Mouse (Mus musculus) cerebellum, adult 2 months (tissue): ENCODE results near the gene Cenph. TPM values are rescaled to one million over a fixed set of nuclear protein-coding genes. Genes with fewer than 3 reads are reported as not detected.
"Not testable (repeated sequence)": the region's sequence is repeated elsewhere in the genome, so short reads cannot be mapped to it uniquely, and the experiment has no call there.

Source experiments
- DNase-seq, 2 experiments: peaks; one replicate each; pipeline ENCODE4 v3.0.0; 2021
- H3K27ac ChIP-seq: fragments of 200-500 bp; 2 replicates; pipeline ENCODE4 v1.5.1; 2012; ENCODE audit warnings: low read length, control low read depth, inconsistent platforms; ENCODE audit not compliant: insufficient read depth
- H3K27me3 ChIP-seq: fragments of 200-500 bp; 2 replicates; pipeline ENCODE4 v1.6.1; 2012; ENCODE audit warnings: inconsistent platforms, mild to moderate bottlenecking, low read length, moderate library complexity; ENCODE audit not compliant: control insufficient read depth, insufficient read depth
- H3K4me1 ChIP-seq: fragments of 200-500 bp; 2 replicates; pipeline ENCODE4 v1.6.1; 2011; ENCODE audit warnings: low read length; ENCODE audit not compliant: control insufficient read depth, insufficient read depth
- H3K4me3 ChIP-seq: fragments of 200-500 bp; replicated peaks from 2 replicates; pipeline ENCODE3; 2011; ENCODE audit warnings: mild to moderate bottlenecking, low read depth, low read length, control low read depth; ENCODE audit not compliant: insufficient read depth
- CTCF ChIP-seq: fragments of 200-500 bp; IDR thresholded peaks from 2 replicates; pipeline ENCODE4 v1.5.1; 2011; ENCODE audit warnings: low read depth, mild to moderate bottlenecking, control low read depth, low read length, moderate library complexity, borderline replicate concordance; ENCODE audit not compliant: insufficient read depth
- POLR2A ChIP-seq: fragments of 200-500 bp; IDR thresholded peaks from 2 replicates; pipeline ENCODE4 v1.6.1; 2011; ENCODE audit warnings: low read length, control low read depth, borderline replicate concordance; ENCODE audit not compliant: insufficient read depth
- WGBS: fragments of 180-500 bp; shearing (Covaris S2); methylation state at CpG from one replicate; pipeline ENCODE4 v1.1.7; 2018; 5-methylcytosine and 5-hydroxymethylcytosine counted together
- polyA plus RNA-seq: library from polyadenylated mRNA; depleted of rRNA; stranded (reverse); fragments of >200 nt; gene quantifications from 2 replicates; pipeline ENCODE4 v1.2.3, GENCODE M21; 2012

Gene Cenph
- polyA plus RNA-seq, 1 experiment, result 0.41 TPM

- peak; percentile 16 to 20 for DNase-seq
- Histone ChIP-seq H3K27ac (no peak overlapping the region), H3K27me3 (no peaks in the 10 kb centered on the region), H3K4me1 (peaks cover 6% of the 10 kb centered on the region), H3K4me3 (peak overlapping the region; percentile 80)
- 62% methylated on average over 11 of the region's 11 CpGs for WGBS
- TF ChIP-seq CTCF, result no peak
- TF ChIP-seq POLR2A, result no peak
Observed at GRCm38 (mm10) chr13:100743346-100744035, 32.2 kb downstream of the Cenph start.

GRCm38 (mm10) chr13:100742831-100743230, 32.9 kb downstream of the Cenph start:
- WGBS, result 95% methylated on average over 5 of the region's 5 CpGs
- TF ChIP-seq POLR2A, result no peak
- no peak for TF ChIP-seq CTCF
- Histone ChIP-seq H3K4me1 (peaks cover 6% of the 10 kb centered on the region), H3K27ac (no peak overlapping the region), H3K27me3 (no peaks in the 10 kb centered on the region), H3K4me3 (no peak overlapping the region)
- DNase-seq, result peak in 1 of 2 experiments; percentile 21

GRCm38 (mm10) chr13:100732756-100733155, 42.9 kb downstream of the Cenph start:
- 97% methylated on average over 2 of the region's 2 CpGs for whole genome bisulfite sequencing
- Histone ChIP-seq H3K27ac (no peak overlapping the region), H3K27me3 (no peaks in the 10 kb centered on the region), H3K4me3 (no peak overlapping the region), H3K4me1 (peaks cover 3% of the 10 kb centered on the region; the same call in 1 of the 2 replicates)
- DNase-seq, result no peak
- TF ChIP-seq POLR2A (no peak), CTCF (no peak)

- H3K4me1 ChIP-seq, DNase-seq, H3K27ac ChIP-seq, H3K27me3 ChIP-seq, H3K4me3 ChIP-seq: not testable (repeated sequence)
- 91% methylated on average over 6 of the region's 6 CpGs for WGBS
Observed at GRCm38 (mm10) chr13:100731462-100732046, 44.1 kb downstream of the Cenph start.

GRCm38 (mm10) chr13:100730861-100731176, 44.9 kb downstream of the Cenph start, which contains the start of gene Cdk7:
Gene Cdk7, minus strand, starts transcription at chr13:100730939.
- TF ChIP-seq CTCF (no peak), POLR2A (peak; percentile 41; the same call in 1 of the 2 replicates)

GRCm38 (mm10) chr13:100730153-100730860, 45.4 kb downstream of the Cenph start:
- peak overlapping the region; percentile 84 for H3K4me3 ChIP-seq
- H3K27ac ChIP-seq, result peak overlapping the region; percentile 1; the same call in 1 of the 2 replicates
- TF ChIP-seq CTCF, result no peak
- TF ChIP-seq POLR2A, result no peak
- peaks cover 3% of the 10 kb centered on the region; the same call in 1 of the 2 replicates for H3K4me1 ChIP-seq
- DNase-seq, result peak in 1 of 2 experiments; percentile 15
- H3K27me3 ChIP-seq, result no peaks in the 10 kb centered on the region
- WGBS, result under 1% methylated on average over 30 of the region's 30 CpGs

More at GRCm38 (mm10) chr13:100730861-100731176, 44.9 kb downstream of the Cenph start, which contains the start of gene Cdk7:
- H3K4me3 ChIP-seq, result peak within 1 kb of the TSS; percentile 84
- peak; percentile 92 for DNase-seq
- H3K27ac ChIP-seq, result peak within 1 kb of the TSS; percentile 1; the same call in 1 of the 2 replicates
- H3K27me3 ChIP-seq, result no peaks in the 10 kb centered on the region
- under 1% methylated on average over 19 of the region's 19 CpGs for WGBS
- peaks cover 3% of the 10 kb centered on the region; the same call in 1 of the 2 replicates for H3K4me1 ChIP-seq

GRCm38 (mm10) chr13:100728530-100728929, 47.2 kb downstream of the Cenph start:
- not testable (repeated sequence) for H3K4me1 ChIP-seq, H3K27ac ChIP-seq, H3K27me3 ChIP-seq, DNase-seq, H3K4me3 ChIP-seq
- WGBS, result 93% methylated on average over 4 of the region's 4 CpGs

- WGBS, result 91% methylated on average over 5 of the region's 5 CpGs
- H3K27me3 ChIP-seq, result no peaks in the 10 kb centered on the region
- no peak overlapping the region for H3K4me3 ChIP-seq
- no peak for DNase-seq
- no peak overlapping the region for H3K27ac ChIP-seq
- peaks cover 3% of the 10 kb centered on the region; the same call in 1 of the 2 replicates for H3K4me1 ChIP-seq
- no peak for TF ChIP-seq CTCF
- TF ChIP-seq POLR2A, result no peak
Observed at GRCm38 (mm10) chr13:100728086-100728485, 47.6 kb downstream of the Cenph start.
